Mouse (Mus musculus) neural tube, embryonic 12.5 days (tissue): ENCODE measurements around the gene Hes2. TPM values are rescaled to one million over a fixed set of nuclear protein-coding genes. Genes with fewer than 3 reads are reported as not detected.
A peak's percentile ranks its signal among the peaks of the same experiment; 100 is the strongest.

Experiments used
- ATAC-seq: fragments of 200-750 bp; cut with Nextera tagmentation; 2 replicates; pipeline ENCODE4 v1.8.0; 2017; ENCODE audit warnings: low read depth, mild to moderate bottlenecking, moderate TSS enrichment, moderate library complexity; ENCODE audit not compliant: low FRiP score
- H3K27ac ChIP-seq: fragments of 300-500 bp; sonication (generic); 2 replicates; pipeline ENCODE4 v1.5.1; 2016
- H3K27me3 ChIP-seq: fragments of 300-500 bp; sonication (generic); replicated peaks from 2 replicates; pipeline ENCODE4 v1.6.1; 2016; ENCODE audit warnings: mild to moderate bottlenecking
- H3K36me3 ChIP-seq: fragments of 300-500 bp; sonication (generic); 2 replicates; pipeline ENCODE4 v1.6.1; 2016; ENCODE audit warnings: mild to moderate bottlenecking
- H3K4me1 ChIP-seq: fragments of 300-500 bp; sonication (generic); 2 replicates; pipeline ENCODE4 v1.6.1; 2016
- H3K4me2 ChIP-seq: fragments of 300-500 bp; sonication (generic); replicated peaks from 2 replicates; pipeline ENCODE4 v1.6.1; 2016; ENCODE audit warnings: mild to moderate bottlenecking
- H3K4me3 ChIP-seq: fragments of 300-500 bp; sonication (generic); 2 replicates; pipeline ENCODE4 v1.5.1; 2016
- H3K9ac ChIP-seq: fragments of 300-500 bp; sonication (generic); 2 replicates; pipeline ENCODE4 v1.6.1; 2016; ENCODE audit warnings: mild to moderate bottlenecking
- H3K9me3 ChIP-seq: fragments of 300-500 bp; sonication (generic); 2 replicates; pipeline ENCODE4 v1.6.1; 2016; ENCODE audit warnings: mild to moderate bottlenecking
- WGBS: fragments of 180-500 bp; shearing (Covaris S2); methylation state at CpG from one replicate; pipeline ENCODE4 v1.1.7; 2016; 5-methylcytosine and 5-hydroxymethylcytosine counted together
- polyA plus RNA-seq: library from polyadenylated mRNA; unstranded; fragments of >200 nt; fragmentation: Nextera tagmentation; extraction: Ambion mirVana; gene quantifications from 2 replicates; pipeline ENCODE4 v1.2.1, GENCODE M21; 2016

Hes2 gene
- polyA plus RNA-seq, 1 experiment from 2014 or later: 0.24 TPM

GRCm38 (mm10) chr4:152136112-152136875 is 22.4 kb upstream of the Hes2 start:
- Histone ChIP-seq H3K9me3 (no peaks in the 10 kb centered on the region), H3K27me3 (peaks cover 59% of the 10 kb centered on the region), H3K4me1 (peaks cover 19% of the 10 kb centered on the region), H3K4me2 (no peak overlapping the region), H3K36me3 (no peaks in the 10 kb centered on the region), H3K9ac (no peak overlapping the region), H3K4me3 (no peak overlapping the region), H3K27ac (no peak overlapping the region)
- WGBS: 25% methylated on average over 6 of the region's 6 CpGs
- ATAC-seq: no peak

DNA sequence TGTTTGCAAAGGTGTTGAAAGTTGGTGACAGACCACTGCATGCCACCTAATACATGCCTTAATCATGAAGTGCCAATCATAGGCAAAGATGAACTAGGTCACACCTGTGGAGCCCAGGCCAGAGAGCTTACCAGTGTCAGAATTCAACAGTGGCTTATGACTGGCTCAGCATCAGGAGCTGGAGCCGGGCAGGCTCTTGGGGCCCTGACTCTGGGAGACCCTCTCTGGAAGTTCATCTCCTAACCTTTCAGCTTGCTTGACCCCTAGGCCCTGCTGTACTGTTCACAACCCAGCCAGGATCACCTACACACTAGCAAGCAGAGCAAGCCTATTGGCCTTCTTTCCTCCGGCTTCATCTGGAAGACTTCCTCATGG is 21.8 kb upstream of the Hes2 start:
- Histone ChIP-seq H3K4me1 (peaks cover 13% of the 10 kb centered on the region), H3K27ac (no peak overlapping the region), H3K9ac (no peak overlapping the region), H3K27me3 (peaks cover 57% of the 10 kb centered on the region), H3K4me2 (no peak overlapping the region), H3K4me3 (no peak overlapping the region), H3K9me3 (no peaks in the 10 kb centered on the region), H3K36me3 (no peaks in the 10 kb centered on the region)
- 93% methylated on average over 2 of the region's 2 CpGs for WGBS
- ATAC-seq: no peak

- Histone ChIP-seq H3K36me3 (no peaks in the 10 kb centered on the region), H3K27ac (no peak overlapping the region), H3K4me2 (peak overlapping the region; percentile 65), H3K9ac (0 out of 2 replicates have a peak overlapping the region, but pooled peaks have one; percentile 6), H3K4me1 (peaks cover 9% of the 10 kb centered on the region), H3K9me3 (no peaks in the 10 kb centered on the region), H3K4me3 (peak overlapping the region; percentile 35), H3K27me3 (peaks cover 39% of the 10 kb centered on the region)
- ATAC-seq: peak; percentile 81
- WGBS: 2% methylated on average over 51 of the region's 51 CpGs
Observed at GRCm38 (mm10) chr4:152138497-152139260, 20.0 kb upstream of the Hes2 start.

GRCm38 (mm10) chr4:152140441-152140840 is 18.2 kb upstream of the Hes2 start:
- Histone ChIP-seq H3K9me3 (no peaks in the 10 kb centered on the region), H3K27ac (no peak overlapping the region), H3K9ac (no peak overlapping the region), H3K36me3 (no peaks in the 10 kb centered on the region), H3K27me3 (peaks cover 30% of the 10 kb centered on the region), H3K4me1 (peaks cover 9% of the 10 kb centered on the region), H3K4me3 (no peak overlapping the region), H3K4me2 (no peak overlapping the region)
- ATAC-seq: no peak
- WGBS: 32% methylated on average over 6 of the region's 6 CpGs

- no peak overlapping the region for H3K4me3 ChIP-seq
- H3K4me2 ChIP-seq: no peak overlapping the region
- peaks cover 25% of the 10 kb centered on the region for H3K27me3 ChIP-seq
- 76% methylated on average over 8 of the region's 8 CpGs for WGBS
- no peaks in the 10 kb centered on the region for H3K9me3 ChIP-seq
- H3K9ac ChIP-seq: no peak overlapping the region
- H3K36me3 ChIP-seq: no peaks in the 10 kb centered on the region
- H3K27ac ChIP-seq: no peak overlapping the region
- ATAC-seq: no peak
- peaks cover 9% of the 10 kb centered on the region for H3K4me1 ChIP-seq
Observed at GRCm38 (mm10) chr4:152141521-152142135, 17.0 kb upstream of the Hes2 start.

DNA sequence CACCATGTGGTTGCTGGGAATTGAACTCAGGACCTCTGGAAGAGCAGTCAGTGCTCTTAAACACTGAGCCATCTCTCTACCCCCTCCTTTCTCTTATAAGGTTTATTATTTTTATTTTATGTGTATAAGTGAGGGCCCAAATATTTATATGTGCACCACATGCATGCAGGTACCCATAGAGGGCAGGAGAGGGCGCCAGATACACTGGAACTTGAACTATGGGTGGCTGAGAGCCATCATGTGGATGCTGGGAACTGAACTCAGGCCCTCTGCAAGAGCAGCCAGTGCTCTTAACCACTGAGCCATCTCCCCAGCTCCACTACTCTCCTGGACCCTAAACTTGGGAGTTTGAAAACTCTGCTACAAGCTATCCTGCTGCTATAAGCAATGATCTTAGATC is 15.0 kb upstream of the Hes2 start:
- Histone ChIP-seq H3K27ac (no peak overlapping the region), H3K4me1 (peaks cover 5% of the 10 kb centered on the region), H3K27me3 (peaks cover 16% of the 10 kb centered on the region), H3K36me3 (no peaks in the 10 kb centered on the region), H3K9me3 (no peaks in the 10 kb centered on the region), H3K4me3 (no peak overlapping the region), H3K4me2 (no peak overlapping the region), H3K9ac (no peak overlapping the region)
- WGBS: 12% methylated on average over 1 of the region's 1 CpGs
- no peak for ATAC-seq

- WGBS: 67% methylated on average over 10 of the region's 10 CpGs
- ATAC-seq: no peak
- Histone ChIP-seq H3K36me3 (no peaks in the 10 kb centered on the region), H3K27ac (no peak overlapping the region), H3K4me2 (no peak overlapping the region), H3K9me3 (no peaks in the 10 kb centered on the region), H3K9ac (no peak overlapping the region), H3K4me3 (no peak overlapping the region), H3K27me3 (peaks cover 29% of the 10 kb centered on the region), H3K4me1 (no peaks in the 10 kb centered on the region)
Observed at GRCm38 (mm10) chr4:152145473-152145872, 13.2 kb upstream of the Hes2 start.

- no peaks in the 10 kb centered on the region for H3K4me1 ChIP-seq
- H3K36me3 ChIP-seq: no peaks in the 10 kb centered on the region
- peaks cover 35% of the 10 kb centered on the region for H3K27me3 ChIP-seq
- H3K27ac ChIP-seq: no peak overlapping the region
- no peak overlapping the region for H3K9ac ChIP-seq
- WGBS: 53% methylated on average over 11 of the region's 11 CpGs
- no peak for ATAC-seq
- H3K4me3 ChIP-seq: no peak overlapping the region
- H3K9me3 ChIP-seq: no peaks in the 10 kb centered on the region
- H3K4me2 ChIP-seq: no peak overlapping the region
Observed at GRCm38 (mm10) chr4:152146033-152146827, 12.4 kb upstream of the Hes2 start.

DNA sequence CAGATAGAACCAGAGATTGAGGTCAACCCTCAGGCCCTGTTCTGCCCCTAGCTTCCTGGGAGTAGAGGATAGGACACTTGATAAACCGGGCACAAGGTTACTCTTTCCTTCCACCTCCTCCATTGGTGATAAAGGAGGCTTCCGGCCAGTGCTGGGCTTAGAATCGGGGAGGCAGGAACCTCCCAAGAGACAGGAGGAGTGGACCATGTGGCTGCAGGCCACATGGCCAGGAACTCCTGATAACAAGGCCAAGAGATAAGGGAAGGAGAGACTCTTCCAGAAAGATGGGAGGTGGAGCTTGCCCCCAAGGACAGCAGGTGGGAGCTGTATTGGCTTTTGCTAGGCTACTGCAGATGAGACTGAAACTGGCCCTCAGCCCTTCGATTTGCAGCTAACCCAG is 8.1 kb upstream of the Hes2 start:
- ATAC-seq: no peak
- H3K4me3 ChIP-seq: no peak overlapping the region
- no peaks in the 10 kb centered on the region for H3K36me3 ChIP-seq
- no peak overlapping the region for H3K27ac ChIP-seq
- 84% methylated on average over 4 of the region's 4 CpGs for WGBS
- H3K4me2 ChIP-seq: no peak overlapping the region
- peaks cover 8% of the 10 kb centered on the region for H3K4me1 ChIP-seq
- H3K27me3 ChIP-seq: peaks cover 65% of the 10 kb centered on the region
- H3K9me3 ChIP-seq: no peaks in the 10 kb centered on the region
- no peak overlapping the region for H3K9ac ChIP-seq

DNA sequence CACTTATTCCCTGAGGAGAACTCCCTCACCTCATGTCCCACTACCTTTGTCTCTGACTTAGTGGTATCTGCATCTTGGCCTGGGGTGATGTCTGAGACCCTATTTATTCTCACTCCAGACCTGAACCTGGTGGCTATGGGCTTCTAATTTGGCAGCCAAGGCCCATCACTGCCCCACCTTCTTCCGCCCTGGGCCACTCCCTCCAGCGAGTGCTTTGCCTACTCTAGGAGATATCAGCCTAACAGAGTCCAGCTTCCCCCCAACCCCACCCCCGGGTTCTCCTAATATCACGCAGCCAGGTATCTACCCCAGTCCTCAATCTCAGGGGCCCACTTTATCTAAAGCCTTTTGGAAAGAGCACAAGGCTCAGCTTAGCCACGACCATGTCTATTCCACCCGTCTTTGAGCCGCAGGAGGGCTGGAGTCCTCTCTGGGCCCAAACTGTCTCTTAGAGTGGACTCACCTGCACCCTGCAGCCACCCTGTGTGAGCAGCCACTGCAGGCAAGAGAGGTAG is 7.2 kb upstream of the Hes2 start:
- ATAC-seq: no peak

GRCm38 (mm10) chr4:152151966-152152544 is 6.6 kb upstream of the Hes2 start, which contains the start of gene Espn:
TSS of gene Espn (minus strand) at chr4:152152371.
- Histone ChIP-seq H3K9ac (0 out of 2 replicates have a peak within 1 kb of the TSS, but pooled peaks have one; percentile 21), H3K4me2 (peak within 1 kb of the TSS; percentile 64), H3K9me3 (no peaks in the 10 kb centered on the region), H3K4me3 (peak within 1 kb of the TSS; percentile 33), H3K27me3 (peaks cover 70% of the 10 kb centered on the region), H3K27ac (no peak within 1 kb of the TSS), H3K36me3 (no peaks in the 10 kb centered on the region), H3K4me1 (peaks cover 8% of the 10 kb centered on the region)
- under 1% methylated on average over 57 of the region's 57 CpGs for WGBS
- ATAC-seq: peak; percentile 60

More for the DNA sequence above, 7.2 kb upstream of the Hes2 start:
- 22% methylated on average over 7 of the region's 7 CpGs for WGBS
- H3K36me3 ChIP-seq: no peaks in the 10 kb centered on the region
- H3K27ac ChIP-seq: no peak overlapping the region
- peaks cover 70% of the 10 kb centered on the region for H3K27me3 ChIP-seq
- peak overlapping the region; percentile 33 for H3K4me3 ChIP-seq
- H3K4me2 ChIP-seq: peak overlapping the region; percentile 64
- no peaks in the 10 kb centered on the region for H3K9me3 ChIP-seq
- H3K4me1 ChIP-seq: peaks cover 8% of the 10 kb centered on the region
- H3K9ac ChIP-seq: no peak overlapping the region
